Mouse (Mus musculus) heart, postnatal 0 days (tissue): ENCODE measurements around the gene Slc22a12. TPM values are rescaled to one million over a fixed set of nuclear protein-coding genes. Genes with fewer than 3 reads are reported as not detected.

Source experiments
- ATAC-seq: fragments of 200-750 bp; cut with Nextera tagmentation; 2 replicates; pipeline ENCODE4 v1.8.0; 2017; ENCODE audit warnings: low read depth, moderate number of reproducible peaks, moderate library complexity; ENCODE audit not compliant: insufficient read depth
- DNase-seq: peaks from one replicate; pipeline ENCODE4 v3.0.0-alpha.2; 2016; ENCODE audit warnings: low spot score
- H3K27ac ChIP-seq: fragments of 300-500 bp; sonication (generic); 2 replicates; pipeline ENCODE4 v1.5.1; 2014; ENCODE audit warnings: low read depth, mild to moderate bottlenecking
- H3K27me3 ChIP-seq: fragments of 300-500 bp; sonication (generic); 2 replicates; pipeline ENCODE4 v1.6.1; 2014; ENCODE audit warnings: low read length, mixed read lengths; ENCODE audit not compliant: control insufficient read depth, insufficient read depth
- H3K36me3 ChIP-seq: fragments of 300-500 bp; sonication (generic); replicated peaks from 2 replicates; pipeline ENCODE4 v1.6.1; 2014; ENCODE audit warnings: low read length, mixed read lengths; ENCODE audit not compliant: control insufficient read depth, insufficient read depth
- H3K4me1 ChIP-seq: fragments of 300-500 bp; sonication (generic); 2 replicates; pipeline ENCODE4 v1.6.1; 2014; ENCODE audit warnings: antibody characterized with exemption; ENCODE audit not compliant: control insufficient read depth, insufficient read depth
- H3K4me2 ChIP-seq: fragments of 300-500 bp; sonication (generic); 2 replicates; pipeline ENCODE4 v1.6.1; 2014; ENCODE audit warnings: low read depth, mild to moderate bottlenecking, low read length, moderate library complexity
- H3K4me3 ChIP-seq: fragments of 300-500 bp; sonication (generic); 2 replicates; pipeline ENCODE4 v1.5.1; 2014; ENCODE audit warnings: low read depth, low read length
- H3K9ac ChIP-seq: fragments of 300-500 bp; sonication (generic); replicated peaks from 2 replicates; pipeline ENCODE4 v1.6.1; 2014; ENCODE audit warnings: low read depth, low read length, mixed read lengths
- H3K9me3 ChIP-seq: fragments of 300-500 bp; sonication (generic); replicated peaks from 2 replicates; pipeline ENCODE4 v1.6.1; 2016; ENCODE audit warnings: low read length; ENCODE audit not compliant: control insufficient read depth
- CTCF ChIP-seq: IDR thresholded peaks from 2 replicates; pipeline ENCODE4 v1.5.1; 2016; ENCODE audit warnings: antibody characterized with exemption, control low read depth, low read depth
- EP300 ChIP-seq: IDR thresholded peaks from 2 replicates; pipeline ENCODE4 v1.6.1; 2016; ENCODE audit warnings: antibody characterized with exemption, low read depth
- WGBS: fragments of 180-500 bp; shearing (Covaris S2); extraction: QIAGEN DNeasy Blood & Tissue Kit; methylation state at CpG from one replicate; pipeline ENCODE4 v1.1.7; 2014; 5-methylcytosine and 5-hydroxymethylcytosine counted together
- polyA plus RNA-seq: library from polyadenylated mRNA; unstranded; fragments of >200 nt; fragmentation: Nextera tagmentation; extraction: Ambion mirVana; gene quantifications from 2 replicates; pipeline ENCODE4 v1.2.1, GENCODE M21; 2015
- total RNA-seq: library from RNA; depleted of rRNA; stranded (reverse); fragments of >200 nt; gene quantifications from 2 replicates; pipeline ENCODE4 v1.2.3, GENCODE M21; 2014; ENCODE audit warnings: low replicate concordance

The Slc22a12 gene
- total and polyA plus RNA-seq, 2 experiments from 2014 or later: not detected

DNA sequence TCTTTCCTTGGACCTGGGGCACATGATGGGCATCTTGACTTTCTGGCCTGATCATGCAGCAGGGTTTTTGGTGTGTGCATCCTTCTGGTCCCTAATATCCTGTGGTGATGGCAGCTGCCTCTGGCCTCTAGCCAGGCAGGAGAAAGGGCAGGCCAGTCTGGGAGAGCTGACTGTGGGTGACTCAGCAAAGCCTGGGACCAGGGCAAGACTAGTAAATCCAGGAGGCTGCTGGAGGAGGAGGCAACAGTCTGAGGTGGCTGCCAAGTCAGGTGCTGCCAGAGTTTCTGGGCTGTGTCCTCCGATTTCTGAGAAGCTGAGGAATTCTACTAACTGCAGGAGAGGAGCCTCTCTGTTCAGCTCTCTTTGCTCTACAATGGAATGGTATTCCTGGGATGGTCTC, 3.3 kb upstream of the Slc22a12 start:
- DNase-seq (no peak), ATAC-seq (no peak)
- Histone ChIP-seq H3K9ac (no peak overlapping the region), H3K4me2 (no peak overlapping the region), H3K4me3 (no peak overlapping the region), H3K9me3 (no peaks in the 10 kb centered on the region), H3K4me1 (no peaks in the 10 kb centered on the region), H3K27ac (no peak overlapping the region), H3K36me3 (no peaks in the 10 kb centered on the region), H3K27me3 (no peaks in the 10 kb centered on the region; the same call in 1 of the 2 replicates)
- no peak for TF ChIP-seq CTCF
- TF ChIP-seq EP300: no peak
- WGBS: 45% methylated on average over 1 of the region's 1 CpGs

DNA sequence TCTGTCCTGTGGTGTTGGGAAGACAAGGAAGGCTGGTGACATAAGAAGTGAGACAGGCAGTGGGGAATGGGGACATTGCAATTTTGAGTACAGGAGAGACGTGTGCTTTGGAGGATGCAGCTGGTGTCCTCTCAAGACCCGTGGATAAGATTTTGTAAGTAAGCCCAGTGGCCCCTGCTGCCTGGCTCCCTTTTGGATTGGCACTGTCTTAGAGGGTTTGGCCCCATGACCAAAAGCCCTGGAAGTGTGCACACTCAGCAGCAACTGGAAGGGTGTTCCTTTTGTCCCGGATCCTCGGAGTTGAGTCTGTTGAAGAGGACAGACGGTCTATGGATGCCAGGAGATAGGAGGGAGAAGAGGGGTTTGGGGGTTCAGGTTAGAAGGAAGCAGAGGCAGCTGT, 2.6 kb upstream of the Slc22a12 start:
- H3K27ac ChIP-seq: no peak overlapping the region
- DNase-seq: no peak
- TF ChIP-seq EP300: no peak
- TF ChIP-seq CTCF: no peak
- no peak for ATAC-seq
- 76% methylated on average over 5 of the region's 5 CpGs for WGBS
- H3K4me3 ChIP-seq: no peak overlapping the region
- no peaks in the 10 kb centered on the region for H3K4me1 ChIP-seq
- no peaks in the 10 kb centered on the region for H3K36me3 ChIP-seq
- no peaks in the 10 kb centered on the region for H3K9me3 ChIP-seq
- no peak overlapping the region for H3K9ac ChIP-seq
- H3K27me3 ChIP-seq: no peaks in the 10 kb centered on the region; the same call in 1 of the 2 replicates
- H3K4me2 ChIP-seq: no peak overlapping the region

DNA sequence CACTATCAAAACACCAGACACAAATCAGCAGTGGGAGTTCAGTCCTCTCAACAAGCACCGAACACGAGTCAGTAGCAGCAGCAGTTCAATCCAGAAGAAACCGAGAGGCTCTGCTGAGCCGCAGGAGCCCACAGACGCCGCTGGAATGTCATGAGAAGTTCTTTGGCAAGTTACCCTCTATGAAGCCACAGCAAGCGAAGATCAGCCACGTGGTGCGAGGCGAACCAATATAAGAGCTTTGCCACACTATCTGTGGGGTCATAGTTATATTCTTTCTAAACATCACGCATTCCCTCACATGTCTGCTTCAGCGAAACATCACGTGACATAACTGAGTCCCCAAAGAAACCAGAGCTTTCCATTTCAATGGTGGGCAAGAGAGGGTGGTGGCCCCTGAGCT, 1.9 kb upstream of the Slc22a12 start:
- no peak overlapping the region for H3K4me3 ChIP-seq
- 78% methylated on average over 13 of the region's 13 CpGs for WGBS
- no peak for ATAC-seq
- H3K36me3 ChIP-seq: no peaks in the 10 kb centered on the region
- no peaks in the 10 kb centered on the region for H3K9me3 ChIP-seq
- no peaks in the 10 kb centered on the region; the same call in 1 of the 2 replicates for H3K27me3 ChIP-seq
- no peaks in the 10 kb centered on the region for H3K4me1 ChIP-seq
- no peak overlapping the region for H3K9ac ChIP-seq
- H3K4me2 ChIP-seq: no peak overlapping the region
- no peak overlapping the region for H3K27ac ChIP-seq
- no peak for DNase-seq
- no peak for TF ChIP-seq EP300
- no peak for TF ChIP-seq CTCF

DNA sequence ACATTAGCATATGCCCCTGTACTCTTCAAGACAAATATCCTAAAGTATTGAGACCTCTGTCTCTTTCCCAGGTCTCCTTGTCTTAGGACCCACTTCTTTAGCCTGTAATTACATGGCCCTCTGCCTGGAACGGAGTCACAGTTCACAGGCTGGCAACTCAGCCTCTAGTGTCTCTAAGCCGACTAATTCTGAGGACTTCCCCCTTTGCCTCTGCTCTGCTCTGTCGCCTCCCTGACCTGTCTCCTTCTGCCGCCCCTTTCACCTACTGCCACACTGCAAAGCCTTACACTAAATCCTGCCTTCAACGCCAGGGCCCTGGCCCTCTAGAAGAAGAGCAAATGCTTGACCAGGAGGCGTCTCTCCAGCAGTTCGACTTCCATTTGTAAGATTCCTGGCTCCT, 686 bp upstream of the Slc22a12 start:
- Histone ChIP-seq H3K27me3 (no peaks in the 10 kb centered on the region; the same call in 1 of the 2 replicates), H3K4me2 (no peak overlapping the region), H3K9ac (no peak overlapping the region), H3K27ac (no peak overlapping the region), H3K4me1 (no peaks in the 10 kb centered on the region), H3K36me3 (no peaks in the 10 kb centered on the region), H3K4me3 (no peak overlapping the region), H3K9me3 (no peaks in the 10 kb centered on the region)
- ATAC-seq (no peak), DNase-seq (no peak)
- WGBS: 49% methylated on average over 7 of the region's 7 CpGs
- TF ChIP-seq EP300 (no peak), CTCF (no peak)

DNA sequence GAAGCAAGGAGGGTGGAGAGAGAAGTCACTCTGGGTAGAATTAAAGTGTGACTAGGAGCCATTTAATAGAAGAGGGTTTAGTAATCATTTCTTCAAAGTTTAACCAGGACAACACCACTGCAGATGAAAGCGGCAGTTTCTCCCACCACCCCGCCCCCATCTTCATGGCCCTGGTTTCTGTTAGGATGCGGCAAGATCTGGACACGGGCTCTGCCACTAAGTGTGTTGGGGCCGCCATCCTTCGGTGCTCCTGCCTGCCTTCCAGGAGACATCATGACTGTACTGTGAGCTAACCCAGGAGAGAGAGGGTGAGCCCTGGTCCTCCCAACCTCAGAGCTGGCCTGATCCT, 177 bp upstream of the Slc22a12 start:
- ATAC-seq (no peak), DNase-seq (no peak)
- TF ChIP-seq CTCF (no peak), EP300 (no peak)
- no peak overlapping the region for H3K4me2 ChIP-seq
- H3K9ac ChIP-seq: no peak overlapping the region
- no peaks in the 10 kb centered on the region; the same call in 1 of the 2 replicates for H3K27me3 ChIP-seq
- H3K4me3 ChIP-seq: no peak overlapping the region
- H3K9me3 ChIP-seq: no peaks in the 10 kb centered on the region
- 83% methylated on average over 6 of the region's 6 CpGs for WGBS
- no peak overlapping the region for H3K27ac ChIP-seq
- H3K4me1 ChIP-seq: no peaks in the 10 kb centered on the region
- no peaks in the 10 kb centered on the region for H3K36me3 ChIP-seq

DNA sequence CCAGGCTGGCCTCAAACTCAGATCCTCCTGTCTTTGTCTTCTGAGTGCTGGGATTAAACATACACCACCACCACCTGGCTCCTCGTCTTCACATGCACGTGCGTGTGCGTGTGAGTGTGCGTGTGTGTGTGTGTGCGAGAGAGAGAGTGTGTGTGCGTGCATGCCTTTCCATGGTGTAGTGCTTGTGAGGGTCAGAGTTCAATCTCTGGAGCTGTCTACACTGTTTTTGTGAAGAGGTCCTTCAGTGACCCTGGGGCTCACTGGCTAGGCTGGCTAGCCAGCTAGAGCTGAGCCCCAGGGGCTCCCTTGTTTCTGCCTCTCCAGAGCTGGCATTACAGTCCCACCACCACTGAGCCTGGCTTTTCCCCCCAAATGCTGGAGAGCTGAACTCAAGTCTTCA, 1.3 kb downstream of the Slc22a12 start:
- H3K27me3 ChIP-seq: no peaks in the 10 kb centered on the region
- no peak overlapping the region for H3K4me3 ChIP-seq
- H3K9ac ChIP-seq: no peak overlapping the region
- DNase-seq (no peak), ATAC-seq (no peak)
- TF ChIP-seq CTCF (no peak), EP300 (no peak)
- no peak overlapping the region for H3K4me2 ChIP-seq
- WGBS: 85% methylated on average over 7 of the region's 7 CpGs
- no peaks in the 10 kb centered on the region for H3K9me3 ChIP-seq
- no peaks in the 10 kb centered on the region for H3K36me3 ChIP-seq
- H3K27ac ChIP-seq: no peak overlapping the region
- H3K4me1 ChIP-seq: no peaks in the 10 kb centered on the region
